Mouse (Mus musculus) MEL (cell line): ENCODE measurements around the gene Col11a2.

Source experiments
- CHD1 ChIP-seq: IDR thresholded peaks from 2 replicates; pipeline ENCODE4 v1.6.1; 2012; ENCODE audit warnings: low read depth, mild to moderate bottlenecking, inconsistent platforms, low read length, improper control_type of control experiment
- CTCF ChIP-seq, 3 experiments: IDR thresholded peaks in 2 of 3; conservative IDR thresholded peaks in 1 of 3; 2 replicates each; pipeline ENCODE4 v1.5.1; 2011 to 2012; ENCODE audit warnings: low read length in 3 of 3, low read depth in 2 of 3, mild to moderate bottlenecking in 2 of 3, improper control_type of control experiment in 1 of 3, inconsistent platforms in 1 of 3, mixed read lengths in 1 of 3, moderate library complexity in 1 of 3; ENCODE audit not compliant: control insufficient read depth in 1 of 3, insufficient read depth in 1 of 3, poor library complexity in 1 of 3, severe bottlenecking in 1 of 3
- EP300 ChIP-seq, 2 experiments: IDR thresholded peaks; 2 replicates each; pipeline ENCODE4 v1.6.1; 2011; ENCODE audit warnings: improper control_type of control experiment in 2 of 2, low read length in 2 of 2, low read depth in 1 of 2, mild to moderate bottlenecking in 1 of 2
- MAFK ChIP-seq: IDR thresholded peaks from 2 replicates; pipeline ENCODE4 v1.6.1; 2011; ENCODE audit warnings: low read depth, mild to moderate bottlenecking, low read length, improper control_type of control experiment, borderline replicate concordance
- MAZ ChIP-seq: IDR thresholded peaks from 2 replicates; pipeline ENCODE4 v1.6.1; 2012; ENCODE audit warnings: low read depth, mild to moderate bottlenecking, inconsistent platforms, low read length, improper control_type of control experiment
- MYB ChIP-seq: IDR thresholded peaks from 2 replicates; pipeline ENCODE4 v1.6.1; 2011; ENCODE audit warnings: mild to moderate bottlenecking, low read depth, low read length, improper control_type of control experiment
- NRF1 ChIP-seq: IDR thresholded peaks from 2 replicates; pipeline ENCODE4 v1.6.1; 2014; ENCODE audit warnings: low read depth, mild to moderate bottlenecking, inconsistent platforms, low read length, improper control_type of control experiment, moderate library complexity; ENCODE audit not compliant: poor library complexity, insufficient read depth, severe bottlenecking
- POLR2A ChIP-seq, 2 experiments: IDR thresholded peaks; 2 replicates each; pipeline ENCODE4 v1.6.1; 2011 to 2012; ENCODE audit warnings: low read length in 2 of 2, mild to moderate bottlenecking in 2 of 2, control low read depth in 1 of 2, improper control_type of control experiment in 1 of 2, low read depth in 1 of 2, moderate library complexity in 1 of 2; ENCODE audit not compliant: control insufficient read depth in 1 of 2, insufficient read depth in 1 of 2, poor library complexity in 1 of 2
- POLR2AphosphoS2 ChIP-seq: IDR thresholded peaks from 2 replicates; pipeline ENCODE4 v1.6.1; 2011; ENCODE audit warnings: low read length, improper control_type of control experiment
- SIN3A ChIP-seq: IDR thresholded peaks from 2 replicates; pipeline ENCODE4 v1.6.1; 2012; ENCODE audit warnings: low read length, improper control_type of control experiment, inconsistent platforms

GRCm38 (mm10) chr17:34024317-34024821 is 14.9 kb upstream of the Col11a2 start, which contains the start of gene Ring1:
- TF ChIP-seq EP300 (IDR thresholded peaks at IDR 0.05; ENCODE audit: low read depth in 1 of 2, low read length in 2 of 2), result 0 out of 4 replicates have a peak, but pooled peaks of 1 of the 2 experiments have one; percentile 19
- no peak for TF ChIP-seq CHD1
- no peak for TF ChIP-seq MYB
- TF ChIP-seq CTCF (IDR thresholded peaks at IDR 0.05 in 2 of 3, conservative IDR thresholded peaks at IDR 0.05 in 1 of 3; ENCODE audit: control insufficient read depth in 1 of 3, insufficient read depth in 1 of 3, low read depth in 2 of 3, low read length in 3 of 3, poor library complexity in 1 of 3, severe bottlenecking in 1 of 3), result no peak
- peak; percentile 80 for TF ChIP-seq SIN3A
- TF ChIP-seq POLR2AphosphoS2, result peak; percentile 88
- TF ChIP-seq POLR2A (IDR thresholded peaks at IDR 0.05; ENCODE audit: control insufficient read depth in 1 of 2, insufficient read depth in 1 of 2, low read depth in 1 of 2, low read length in 2 of 2, poor library complexity in 1 of 2), result peak; percentile 89 to 90; a peak in 3 of 4 replicates
- peak; percentile 19 for TF ChIP-seq MAZ
- TF ChIP-seq NRF1, result no peak
- TF ChIP-seq MAFK, result no peak
